Mouse (Mus musculus) right cerebral cortex, postnatal 14 days (tissue): ENCODE results near the gene Asic2.

ENCODE experiments used
- DNase-seq: peaks from one replicate; pipeline ENCODE4 v3.0.0; 2022

The Asic2 gene

GRCm38 (mm10) chr11:81071836-81072235, 896.4 kb downstream of the Asic2 start:
- no peak for DNase-seq

DNA sequence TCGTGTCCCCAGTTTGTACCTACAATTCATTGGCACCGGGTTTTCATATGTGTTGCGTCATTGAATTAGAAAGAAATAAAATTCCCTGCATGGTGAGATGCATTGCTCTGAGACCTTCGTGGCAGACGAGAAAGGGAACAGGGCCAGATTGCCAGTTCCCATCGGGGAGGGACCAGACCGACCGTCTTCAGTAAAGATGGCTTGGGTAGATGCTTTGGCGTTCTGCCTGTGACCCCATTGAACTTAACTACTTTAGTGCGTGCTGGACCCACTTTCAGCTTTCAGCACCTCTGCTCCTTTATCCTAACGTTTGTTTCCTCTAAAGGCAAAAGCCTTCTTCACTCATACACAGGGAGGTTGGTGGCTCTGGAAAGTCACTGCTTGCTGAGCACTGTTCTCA, 902.9 kb downstream of the Asic2 start:
- DNase-seq: no peak

GRCm38 (mm10) chr11:81064006-81064405, 904.3 kb downstream of the Asic2 start:
- DNase-seq: no peak

DNA sequence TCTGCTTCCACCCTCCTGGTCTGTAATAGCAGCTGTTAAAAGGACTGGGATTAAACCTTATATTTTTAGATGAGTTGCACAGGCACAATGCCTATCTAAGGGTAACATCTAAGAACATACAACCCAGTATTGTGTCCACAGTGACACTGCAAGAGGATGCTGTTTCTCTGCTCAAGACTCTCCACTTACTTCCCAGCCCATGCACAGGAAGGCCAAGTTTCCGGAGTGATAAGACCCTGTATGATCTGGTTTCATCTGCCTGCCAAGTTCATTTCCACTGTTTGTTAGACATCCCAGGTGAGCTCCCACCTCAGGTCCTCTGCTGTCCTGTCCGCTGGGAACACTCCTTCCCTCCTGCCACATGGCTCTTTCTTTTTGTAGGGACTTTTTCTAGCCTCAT, 908.2 kb downstream of the Asic2 start:
- no peak for DNase-seq

- DNase-seq: no peak
Measured at GRCm38 (mm10) chr11:81059546-81059945, 908.7 kb downstream of the Asic2 start.

DNA sequence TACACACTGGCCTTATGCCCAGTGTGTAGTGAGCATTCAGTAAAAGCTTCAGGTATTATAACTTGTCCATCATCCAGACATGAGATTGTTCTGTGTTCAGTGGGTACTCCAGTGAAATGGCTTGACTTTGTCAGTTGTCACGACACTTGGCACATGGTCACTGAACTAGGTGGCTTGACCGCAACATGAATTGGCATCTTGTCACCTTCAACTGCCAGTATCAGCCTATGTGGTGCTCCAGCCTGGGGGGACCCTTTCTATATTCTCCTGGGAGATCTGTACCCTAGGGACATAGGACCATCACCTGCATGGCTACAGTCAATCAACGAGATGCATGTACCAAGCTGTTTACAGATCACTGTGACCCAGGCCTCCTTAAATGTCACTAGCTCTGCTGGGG, 910.8 kb downstream of the Asic2 start:
- no peak for DNase-seq

DNA sequence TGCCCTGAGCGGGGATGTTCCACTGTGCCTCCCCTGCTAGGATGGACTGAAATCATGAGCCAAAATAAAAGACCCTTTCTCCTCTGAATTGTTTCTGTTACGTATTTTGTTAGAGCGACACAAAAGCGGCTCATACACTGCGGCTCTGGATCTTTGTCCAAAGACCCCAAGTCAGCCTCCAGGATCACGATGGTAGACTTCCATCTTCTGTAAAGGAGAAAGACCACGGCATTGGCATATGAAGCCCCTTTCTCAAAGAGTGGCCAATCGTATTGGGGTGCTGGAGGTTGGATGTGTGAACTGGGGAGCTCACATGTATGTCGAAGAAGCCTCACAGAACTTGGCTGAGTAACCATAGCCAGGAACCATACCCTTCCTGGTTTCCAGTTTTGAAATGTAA, 911.5 kb downstream of the Asic2 start:
- no peak for DNase-seq

GRCm38 (mm10) chr11:81055446-81056145, 912.7 kb downstream of the Asic2 start:
- DNase-seq: no peak

- DNase-seq: no peak
Measured at GRCm38 (mm10) chr11:81053826-81054225, 914.4 kb downstream of the Asic2 start.

DNA sequence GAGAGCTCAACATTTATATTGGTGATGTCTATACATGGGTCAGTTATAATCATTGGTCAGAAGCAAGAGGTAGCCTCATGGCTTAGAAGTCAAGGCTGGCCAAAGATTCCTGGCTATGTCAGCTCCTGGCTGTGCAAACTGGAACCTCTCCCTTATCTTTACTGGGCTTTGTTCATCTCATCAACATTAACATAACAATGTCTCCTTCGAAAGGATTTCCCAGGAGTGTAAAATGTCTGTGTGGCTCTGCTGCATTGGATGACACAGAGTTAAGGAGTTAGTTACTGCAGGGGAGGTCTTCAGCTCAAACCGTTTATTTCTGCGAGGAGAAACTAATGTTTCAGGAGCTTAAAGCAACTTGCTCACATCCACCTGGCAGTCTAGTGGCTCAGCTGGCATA, 926.6 kb downstream of the Asic2 start:
- DNase-seq: no peak

DNA sequence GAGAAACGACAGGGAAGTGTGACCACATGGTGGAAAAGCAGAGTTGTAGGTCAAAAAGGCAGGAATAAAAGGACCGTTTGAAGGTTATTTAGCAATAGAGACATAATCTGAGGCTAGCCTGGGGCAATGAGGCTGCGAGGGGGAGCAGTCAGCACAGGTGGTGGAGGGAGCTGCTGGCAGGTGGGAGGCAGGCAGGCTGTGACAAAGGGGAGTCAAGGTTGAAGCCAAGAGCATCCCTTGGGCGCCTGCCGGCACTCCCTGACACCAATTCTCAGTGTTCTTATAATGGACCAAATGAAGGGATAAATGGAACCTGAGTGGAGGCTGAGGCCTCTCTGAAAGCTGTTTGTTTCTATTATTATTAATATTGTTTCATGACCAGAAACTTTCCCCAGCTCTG, 928.3 kb downstream of the Asic2 start:
- no peak for DNase-seq

DNA sequence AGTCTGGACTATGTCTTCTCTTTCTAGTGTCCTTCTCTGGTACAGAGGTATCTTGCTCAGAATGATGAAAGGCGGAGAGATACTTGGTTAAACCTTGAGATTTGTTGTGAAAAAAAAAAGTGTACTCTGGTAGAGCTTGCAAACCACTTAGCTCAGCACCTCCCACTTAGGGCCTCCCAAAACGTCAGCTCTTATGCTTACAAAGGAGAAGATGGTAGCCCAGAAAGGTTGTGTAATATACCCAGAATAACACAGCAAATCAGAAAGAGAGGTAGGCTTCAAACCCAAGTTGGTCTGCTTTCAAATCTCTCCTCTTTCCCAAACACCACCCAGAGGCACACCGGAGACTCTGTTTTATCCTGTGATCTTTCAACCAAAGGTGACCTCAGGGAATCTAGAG, 936.1 kb downstream of the Asic2 start:
- DNase-seq: no peak

GRCm38 (mm10) chr11:81014776-81015175, 953.5 kb downstream of the Asic2 start:
- DNase-seq: no peak

GRCm38 (mm10) chr11:81013501-81013900, 954.8 kb downstream of the Asic2 start:
- DNase-seq: no peak

DNA sequence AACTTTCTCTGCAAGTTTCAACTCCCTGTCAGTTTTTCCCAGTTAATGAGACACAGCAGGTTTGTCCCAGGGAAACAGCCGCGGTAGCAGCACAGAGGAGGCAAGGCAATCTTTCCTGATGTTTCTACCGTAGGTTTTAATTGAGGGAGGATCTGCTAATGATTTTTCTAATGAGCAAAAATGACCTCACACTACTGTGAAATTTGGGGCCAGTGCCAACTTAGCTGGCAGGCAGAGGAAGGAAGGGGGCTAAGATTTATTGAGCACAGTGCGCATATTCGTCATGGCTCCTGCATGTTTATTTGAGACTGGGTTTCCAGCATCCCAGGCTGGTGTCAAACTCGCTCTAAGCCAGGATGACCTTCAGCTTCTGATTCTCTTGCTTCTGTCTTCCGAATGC, 957.5 kb downstream of the Asic2 start:
- DNase-seq: no peak

DNA sequence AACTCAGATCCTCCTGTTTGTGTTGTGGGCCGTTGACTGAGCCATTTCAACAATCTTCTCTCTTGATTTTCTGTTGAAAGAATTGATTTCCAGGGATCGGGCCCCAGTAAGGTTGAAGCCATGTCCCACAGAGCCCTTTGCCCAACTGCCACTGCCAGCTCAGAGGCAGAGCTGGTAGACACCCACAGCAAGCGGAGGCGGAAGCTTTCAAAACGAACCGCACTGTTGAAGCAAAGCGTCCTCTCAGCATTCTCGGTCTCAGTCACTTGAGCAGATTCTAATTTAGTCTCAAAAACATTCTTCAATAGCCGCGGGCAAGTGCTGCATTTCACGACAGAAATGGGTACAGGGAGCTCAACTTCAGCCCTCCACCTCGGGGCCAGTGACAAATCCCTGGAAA, 958.9 kb downstream of the Asic2 start:
- DNase-seq: no peak

- no peak for DNase-seq
Measured at GRCm38 (mm10) chr11:81005831-81006230, 962.4 kb downstream of the Asic2 start.

GRCm38 (mm10) chr11:81002769-81003430, 965.4 kb downstream of the Asic2 start:
- no peak for DNase-seq

- DNase-seq: no peak
Measured at GRCm38 (mm10) chr11:80995621-80996020, 972.6 kb downstream of the Asic2 start.

DNA sequence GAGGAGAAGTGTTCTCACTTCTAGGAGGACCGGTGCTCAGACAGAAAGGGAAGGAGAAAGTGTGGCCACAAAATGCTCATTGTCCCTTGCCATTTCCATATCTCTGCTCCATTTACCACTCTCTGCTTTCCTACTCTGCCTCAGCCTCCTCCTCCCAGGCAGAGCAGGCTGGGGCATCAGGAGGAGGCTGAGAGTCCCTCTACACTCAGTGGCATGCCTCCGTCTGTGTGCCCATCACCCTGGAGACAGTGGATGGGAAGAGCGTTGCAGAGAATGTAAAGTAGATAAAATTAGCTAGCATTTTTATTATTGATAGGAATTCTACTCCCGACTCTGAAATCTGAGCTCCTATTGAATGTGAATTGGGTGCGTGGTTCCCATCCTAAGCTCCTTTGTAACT, 984.7 kb downstream of the Asic2 start:
- DNase-seq: no peak

DNA sequence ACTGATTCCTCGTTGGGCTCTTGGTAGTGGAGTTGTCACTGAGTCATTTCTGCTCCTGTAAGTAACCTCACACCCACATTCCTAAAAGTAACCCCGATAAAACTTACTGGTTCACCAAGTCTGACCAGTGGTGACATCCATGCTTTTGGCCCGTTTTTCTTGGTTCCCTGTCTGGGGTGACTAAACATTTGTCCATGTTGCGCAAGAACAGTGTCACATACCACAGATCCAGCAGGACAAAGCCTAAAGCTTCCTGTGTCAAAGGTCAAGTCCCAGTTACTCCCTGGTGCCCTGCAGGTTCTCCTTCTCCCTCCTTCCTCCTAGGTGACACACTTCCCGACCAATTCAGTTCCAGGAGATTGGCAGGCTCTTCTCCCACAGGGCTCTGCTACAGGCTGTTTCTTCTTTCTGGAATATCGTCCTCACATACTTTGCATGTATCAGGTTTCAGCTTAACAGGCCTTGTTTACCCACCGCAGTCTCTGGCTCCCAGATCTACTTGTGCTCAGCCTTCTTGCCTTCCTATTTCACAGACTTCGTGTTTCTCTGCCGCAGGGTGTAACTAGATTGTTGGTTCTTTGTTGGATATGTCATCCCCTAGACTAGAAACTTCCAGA, 991.9 kb downstream of the Asic2 start:
- no peak for DNase-seq

GRCm38 (mm10) chr11:80974616-80975015, 993.6 kb downstream of the Asic2 start:
- no peak for DNase-seq

GRCm38 (mm10) chr11:80973976-80974375, 994.3 kb downstream of the Asic2 start:
- DNase-seq: peak; percentile 67

- DNase-seq: no peak
Measured at GRCm38 (mm10) chr11:80973273-80973672, 995.0 kb downstream of the Asic2 start.
